Mouse (Mus musculus): ENCODE data around the gene Klk7. TPM values are rescaled to one million over a fixed set of nuclear protein-coding genes. Genes with fewer than 3 reads are reported as not detected.

The Klk7 gene
- total RNA-seq (2021), result under 1 TPM in 1 of 2 experiments, not detected in 1; 0.36 TPM

DNA sequence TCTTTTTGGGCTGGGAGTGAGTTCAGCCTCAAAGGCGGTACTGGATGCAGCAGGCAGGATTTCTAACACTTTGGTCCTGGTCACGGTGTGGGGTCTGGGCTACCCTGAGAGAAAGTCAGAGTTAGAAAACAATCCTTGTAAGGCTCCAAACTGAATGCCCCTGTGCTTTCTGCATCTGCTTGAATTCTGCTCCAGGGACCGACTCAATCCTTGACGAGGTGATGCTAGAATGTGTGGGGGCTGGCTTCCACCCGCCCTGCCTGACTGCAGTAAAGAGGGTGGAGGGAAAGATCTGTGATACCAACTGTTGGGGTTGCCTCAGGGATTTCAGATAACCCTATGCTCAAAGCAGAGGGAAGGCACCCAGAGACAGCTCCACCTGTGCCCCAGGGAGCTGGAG, at the start of gene Klk7:
Gene Klk7, plus strand, starts transcription at position 301 of the 400 bp plus-strand sequence.
- intact Hi-C loops (cut with DNase I), result no loop called here
- no peak for DNase-seq

GRCm38 (mm10) chr7:43766484-43766883, 44.6 kb upstream of the Klk7 start:
- intact Hi-C loops (cut with DNase I), result no loop called here
- no peak for DNase-seq

GRCm38 (mm10) chr7:43768597-43768996, 42.5 kb upstream of the Klk7 start, which contains the start of gene Klk12:
Gene Klk12 (plus strand): TSS chr7:43768897.
- DNase-seq, result no peak
- intact Hi-C loops (cut with DNase I), result no loop called here

GRCm38 (mm10) chr7:43769636-43770035, 41.5 kb upstream of the Klk7 start:
- intact Hi-C loops (cut with DNase I), result no loop called here
- no peak for DNase-seq

GRCm38 (mm10) chr7:43770701-43771100, 40.4 kb upstream of the Klk7 start:
- intact Hi-C loops (cut with DNase I), result no loop called here
- DNase-seq, result no peak

- intact Hi-C loops (cut with DNase I), result no loop called here
- DNase-seq, result no peak
These were observed 39.2 kb upstream of the Klk7 start for GRCm38 (mm10) chr7:43771916-43772315.

- no peak for DNase-seq
- intact Hi-C loops (cut with DNase I), result no loop called here
These were observed 38.2 kb upstream of the Klk7 start for GRCm38 (mm10) chr7:43772901-43773300.

DNA sequence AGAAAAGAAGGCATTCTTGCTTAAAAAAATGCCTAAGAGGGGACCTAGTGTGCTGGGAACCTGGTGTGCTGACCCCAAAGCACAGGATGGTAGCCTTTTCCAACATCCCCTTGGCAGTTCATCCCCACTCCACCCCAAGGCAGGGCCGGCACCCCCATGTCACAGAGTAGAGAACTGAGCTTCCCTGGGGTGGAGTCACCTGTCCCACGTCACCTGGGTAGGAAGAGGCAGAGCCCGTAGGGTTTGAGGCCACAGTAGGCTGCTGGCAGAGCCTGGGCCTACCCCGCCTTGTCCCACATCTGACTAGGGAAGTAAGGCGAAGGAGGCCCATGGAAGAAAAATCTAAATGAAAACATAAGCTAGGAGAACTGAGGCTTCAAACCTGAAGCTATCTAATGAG, 36.7 kb upstream of the Klk7 start, which contains the start of gene Klk11:
Gene Klk11, plus strand, starts transcription at position 241 of the 400 bp plus-strand sequence.
- intact Hi-C loops (cut with DNase I), result no loop called here
- no peak for DNase-seq

- intact Hi-C loops (cut with DNase I), result no loop called here
- DNase-seq, result no peak
These were observed 36.3 kb upstream of the Klk7 start for GRCm38 (mm10) chr7:43774802-43775201.

DNA sequence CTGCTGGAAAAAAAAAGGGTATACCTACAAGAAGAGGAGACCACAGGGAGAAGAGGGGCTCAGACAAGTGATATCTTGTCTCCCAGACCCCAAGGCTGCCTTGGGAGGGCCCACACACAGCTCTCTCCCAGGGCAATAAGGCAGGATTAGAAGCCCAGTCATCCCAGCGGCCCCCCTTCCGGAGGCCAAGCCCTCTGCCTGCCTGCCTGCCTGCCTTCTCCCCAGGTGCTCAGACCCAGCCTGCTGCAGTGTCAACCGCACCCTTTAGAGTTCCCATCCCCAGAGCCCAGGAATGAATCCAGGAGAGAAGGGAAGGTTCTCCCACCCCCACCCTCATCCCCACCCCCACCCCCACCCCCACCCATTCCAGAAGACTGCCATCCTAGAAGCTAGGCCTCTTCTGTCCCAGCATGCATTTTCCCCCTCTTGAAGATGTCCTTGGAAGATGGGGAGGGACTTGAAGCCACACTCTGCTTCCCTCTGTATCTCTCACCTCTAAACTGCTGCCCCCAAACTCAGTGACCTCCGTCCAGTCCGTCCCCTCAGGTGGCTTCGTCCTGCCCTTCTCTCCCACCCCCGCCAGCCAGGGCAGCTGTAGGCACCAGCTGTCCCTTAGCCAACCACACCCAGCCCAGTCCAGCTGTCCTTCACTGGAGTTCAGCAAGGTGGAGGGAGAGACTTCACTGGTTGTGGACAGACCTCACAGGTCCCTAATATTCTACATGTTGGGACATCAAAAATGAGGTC, 35.6 kb upstream of the Klk7 start:
- DNase-seq, result no peak
- intact Hi-C loops (cut with DNase I), result no loop called here

DNA sequence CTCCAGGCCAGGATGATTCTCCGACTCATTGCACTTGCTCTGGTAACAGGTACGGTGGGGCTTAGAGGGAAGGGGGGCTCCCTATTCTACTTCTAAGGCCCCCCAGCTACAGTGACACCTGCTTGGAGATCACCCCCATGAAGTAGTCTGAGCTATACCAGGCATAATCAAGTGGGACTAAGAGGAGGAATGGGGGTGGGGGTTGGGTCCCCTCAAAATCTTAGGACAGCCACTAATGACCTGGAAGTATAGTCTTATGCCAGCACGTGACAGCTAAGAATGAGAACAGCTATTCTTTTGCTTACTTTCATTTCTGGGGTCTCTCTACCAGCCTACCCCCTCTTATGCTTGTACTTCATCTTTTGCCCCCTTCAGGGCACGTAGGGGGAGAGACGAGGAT, 34.6 kb upstream of the Klk7 start:
- intact Hi-C loops (cut with DNase I), result no loop called here

DNA sequence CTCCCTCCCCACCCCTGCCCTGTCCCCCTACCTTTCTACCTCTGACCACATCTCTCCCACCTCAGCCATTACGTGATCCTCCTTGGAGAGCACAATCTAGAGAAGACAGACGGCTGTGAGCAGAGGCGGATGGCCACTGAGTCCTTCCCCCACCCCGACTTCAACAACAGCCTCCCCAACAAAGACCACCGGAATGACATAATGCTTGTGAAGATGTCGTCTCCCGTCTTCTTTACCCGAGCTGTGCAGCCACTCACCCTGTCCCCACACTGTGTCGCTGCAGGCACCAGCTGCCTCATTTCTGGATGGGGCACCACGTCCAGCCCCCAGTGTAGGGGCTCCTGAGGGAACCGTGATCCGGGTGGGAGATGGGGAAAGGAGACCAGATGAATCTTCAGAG, 33.7 kb upstream of the Klk7 start:
- intact Hi-C loops (cut with DNase I), result no loop called here
- no peak for DNase-seq

More for the DNA sequence above, 34.6 kb upstream of the Klk7 start:
- DNase-seq, result no peak

DNA sequence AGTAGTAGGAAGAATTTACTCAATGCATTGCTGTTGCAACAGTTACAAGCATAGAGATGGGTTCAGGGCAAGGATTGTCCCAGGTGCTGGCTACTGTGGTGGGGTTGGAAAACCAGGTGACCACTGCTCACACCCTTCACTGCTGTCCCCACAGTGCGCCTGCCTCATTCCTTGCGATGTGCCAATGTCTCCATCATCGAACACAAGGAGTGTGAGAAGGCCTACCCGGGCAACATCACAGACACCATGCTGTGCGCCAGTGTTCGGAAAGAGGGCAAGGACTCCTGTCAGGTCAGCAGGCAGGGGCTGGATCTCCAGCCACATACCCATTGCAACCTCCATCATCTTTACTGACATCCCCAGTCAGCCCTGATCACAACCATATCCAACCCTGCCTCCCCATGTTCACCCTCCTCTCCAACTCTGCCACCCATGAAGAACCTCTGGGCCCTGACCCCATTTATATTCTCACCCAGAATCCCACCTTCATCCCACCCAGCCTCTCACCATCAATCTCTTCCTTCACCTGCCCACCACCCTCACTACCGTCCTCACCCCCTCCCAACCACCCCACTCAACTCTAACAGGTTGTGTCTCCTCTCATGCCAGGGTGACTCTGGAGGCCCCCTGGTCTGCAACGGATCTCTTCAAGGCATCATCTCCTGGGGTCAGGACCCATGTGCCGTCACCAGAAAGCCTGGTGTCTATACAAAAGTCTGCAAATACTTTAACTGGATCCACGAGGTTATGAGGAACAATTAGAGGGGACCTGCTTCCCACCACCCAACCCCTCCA, 32.7 kb upstream of the Klk7 start:
- intact Hi-C loops (cut with DNase I), result no loop called here
- DNase-seq, result no peak

DNA sequence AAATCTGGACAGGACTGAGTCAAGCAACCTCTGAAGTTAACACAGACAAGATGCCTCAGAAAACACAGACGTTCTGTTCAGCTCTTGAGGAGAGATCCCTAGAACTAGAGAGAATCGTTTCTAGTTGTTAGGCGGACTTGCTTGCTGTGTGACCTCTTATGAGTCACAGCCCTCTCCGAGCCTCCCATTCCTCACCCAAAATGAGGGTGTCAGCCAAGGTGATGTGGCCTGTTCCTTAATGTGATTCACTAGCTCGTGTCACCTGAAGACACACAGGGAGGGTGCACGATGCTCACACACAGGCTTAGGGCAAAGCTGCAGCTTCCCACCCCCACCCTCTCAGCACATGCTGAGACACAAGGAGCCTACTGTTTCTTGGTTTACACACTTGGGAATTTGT, 30.9 kb upstream of the Klk7 start:
- intact Hi-C loops (cut with DNase I), result no loop called here
- DNase-seq, result no peak

GRCm38 (mm10) chr7:43780746-43781145, 30.3 kb upstream of the Klk7 start, which contains the start of gene Klk10:
Gene Klk10 (plus strand): TSS chr7:43781035.
- DNase-seq, result no peak
- intact Hi-C loops (cut with DNase I), result no loop called here

GRCm38 (mm10) chr7:43781541-43781940, 29.6 kb upstream of the Klk7 start:
- DNase-seq, result no peak
- intact Hi-C loops (cut with DNase I), result no loop called here

DNA sequence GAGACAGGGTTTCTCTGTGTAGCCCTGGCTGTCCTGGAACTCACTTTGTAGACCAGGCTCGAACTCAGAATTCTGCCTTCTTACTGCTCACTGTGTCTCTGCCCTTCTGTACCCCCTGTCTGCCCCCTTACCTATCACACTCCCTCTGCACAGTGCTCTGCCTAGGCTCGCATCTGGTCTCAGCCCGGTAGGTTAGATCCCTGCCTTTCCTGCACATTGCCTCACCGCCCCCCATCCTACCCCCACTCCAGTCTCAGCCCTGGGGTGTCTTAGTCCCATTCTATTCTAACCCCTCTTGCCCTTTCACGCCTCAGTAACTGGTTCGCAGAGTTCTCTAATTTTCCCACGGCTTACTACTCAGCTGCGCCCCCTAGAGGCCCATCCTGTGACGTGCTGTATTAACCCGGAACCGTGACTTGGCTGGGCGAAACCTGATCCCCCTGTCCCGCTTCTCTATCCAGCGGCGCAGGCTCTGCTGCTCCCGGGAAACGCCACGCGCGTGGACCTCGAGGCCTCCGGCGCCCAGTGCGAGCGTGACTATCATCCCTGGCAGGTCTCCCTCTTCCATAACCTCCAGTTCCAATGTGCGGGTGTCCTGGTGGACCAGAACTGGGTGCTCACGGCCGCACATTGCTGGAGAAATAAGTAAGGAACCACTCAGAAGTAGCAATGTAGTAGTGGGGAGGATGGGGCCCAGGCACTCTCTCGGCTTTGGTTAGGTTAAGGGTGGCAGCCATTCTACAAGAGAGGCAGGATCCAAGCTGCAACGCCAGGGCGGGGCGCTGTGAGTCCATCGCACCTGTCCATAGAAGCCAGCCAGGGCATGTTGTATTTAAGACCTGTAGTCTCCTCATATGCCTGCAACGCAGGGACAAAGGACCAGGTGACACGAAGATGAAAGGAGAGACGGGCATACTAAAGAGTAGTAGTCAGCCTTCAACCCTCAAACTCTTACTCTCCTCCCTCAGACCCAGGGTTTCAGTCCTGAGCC, 28.5 kb upstream of the Klk7 start:
- intact Hi-C loops (cut with DNase I), result no loop called here
- DNase-seq, result peak; percentile 74

DNA sequence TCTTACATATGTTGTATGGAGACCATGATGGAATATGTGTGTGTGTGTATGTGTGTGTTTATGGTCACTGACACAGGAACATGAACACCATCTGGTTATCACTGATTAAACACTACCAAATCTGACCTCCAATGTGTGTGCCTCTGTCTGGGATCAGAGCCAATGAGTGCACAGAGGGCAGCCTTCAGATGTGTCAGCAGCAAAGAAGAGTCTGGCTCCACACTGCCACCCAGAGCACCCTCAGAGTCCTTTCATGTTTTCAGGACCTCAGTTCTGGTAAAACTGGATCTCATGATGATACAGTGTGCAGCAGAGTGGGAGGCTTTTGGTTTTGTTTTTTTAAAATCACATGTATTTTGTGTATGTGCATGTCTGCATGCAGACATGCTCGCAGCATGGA, 25.8 kb upstream of the Klk7 start:
- no peak for DNase-seq
- intact Hi-C loops (cut with DNase I), result no loop called here

- no peak for DNase-seq
- intact Hi-C loops (cut with DNase I), result no loop called here
These were observed 23.0 kb upstream of the Klk7 start for GRCm38 (mm10) chr7:43788096-43788495.

GRCm38 (mm10) chr7:43789295-43789694, 21.8 kb upstream of the Klk7 start:
- intact Hi-C loops (cut with DNase I), result no loop called here
- DNase-seq, result no peak

DNA sequence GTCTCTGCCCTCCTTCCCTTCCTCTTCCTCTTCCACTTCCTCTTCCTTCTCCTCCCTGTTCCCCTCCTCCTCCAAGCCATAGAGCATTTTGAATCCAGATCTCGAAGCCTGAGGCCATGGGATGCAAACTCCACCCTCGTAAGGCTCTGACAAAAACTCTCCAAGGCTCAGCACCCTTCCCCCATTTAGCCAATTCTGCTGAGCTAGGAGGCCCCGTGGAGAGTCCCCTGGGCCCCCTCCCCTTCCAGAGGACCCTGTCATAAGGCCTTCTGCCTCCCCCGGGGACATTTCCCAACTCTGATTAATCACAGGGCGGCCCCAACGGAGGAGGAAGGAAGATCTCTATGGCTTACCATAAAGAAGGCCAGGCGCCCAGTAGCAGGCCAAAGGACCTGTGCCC, 19.5 kb upstream of the Klk7 start, which contains the start of gene Klk9:
Gene Klk9, plus strand, starts transcription at position 301 of the 400 bp plus-strand sequence.
- no peak for DNase-seq
- intact Hi-C loops (cut with DNase I), result no loop called here

Data from left cerebral cortex, postnatal 4 days (tissue).